Mouse (Mus musculus) lung, postnatal 36 days (tissue): Measurements from ENCODE around the gene Lmo3.
A peak's percentile ranks its signal among the peaks of the same experiment; 100 is the strongest.

Source experiments
- DNase-seq: peaks from one replicate; pipeline ENCODE4 v3.0.0; 2022; ENCODE audit warnings: mixed read lengths

The Lmo3 gene

DNA sequence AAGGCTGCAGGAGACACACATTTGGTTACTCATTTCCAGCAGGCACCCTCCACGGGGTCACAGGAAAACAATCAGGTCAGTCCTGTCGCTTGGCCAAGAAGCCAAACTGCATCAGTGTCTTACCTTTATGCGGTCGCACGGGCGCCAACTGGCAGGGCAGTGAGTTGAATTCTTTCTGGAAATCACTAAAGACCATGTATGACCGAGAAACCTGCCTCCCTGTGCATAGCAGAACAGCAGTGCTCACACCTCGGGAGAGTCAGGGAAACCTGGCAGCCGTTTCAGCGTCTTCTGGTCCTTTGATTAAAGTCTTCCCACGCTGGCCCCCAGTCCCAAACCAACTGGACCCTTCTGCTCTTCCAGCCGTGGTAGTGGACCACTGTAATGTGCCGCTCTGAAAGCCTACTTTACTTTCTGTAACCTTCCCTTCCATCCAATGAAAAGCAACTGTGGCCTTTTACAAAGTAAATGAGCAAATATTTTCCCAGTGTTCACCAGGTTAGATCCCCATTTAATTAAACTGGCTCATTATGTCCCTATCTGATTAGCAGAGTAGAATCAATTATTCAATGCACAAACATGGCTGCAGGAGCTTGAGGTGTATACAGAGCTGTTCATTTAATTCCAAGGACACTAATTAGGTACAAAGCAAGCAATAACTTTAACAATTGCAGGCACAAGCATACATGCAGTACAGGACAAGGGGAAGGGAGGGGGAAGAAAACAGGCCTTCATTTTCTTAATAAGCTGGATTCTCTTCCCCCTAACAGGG is at the start of gene Lmo3:
Gene Lmo3 (minus strand): TSS at position 235 of the 772 bp plus-strand sequence.
- DNase-seq, result no peak

DNA sequence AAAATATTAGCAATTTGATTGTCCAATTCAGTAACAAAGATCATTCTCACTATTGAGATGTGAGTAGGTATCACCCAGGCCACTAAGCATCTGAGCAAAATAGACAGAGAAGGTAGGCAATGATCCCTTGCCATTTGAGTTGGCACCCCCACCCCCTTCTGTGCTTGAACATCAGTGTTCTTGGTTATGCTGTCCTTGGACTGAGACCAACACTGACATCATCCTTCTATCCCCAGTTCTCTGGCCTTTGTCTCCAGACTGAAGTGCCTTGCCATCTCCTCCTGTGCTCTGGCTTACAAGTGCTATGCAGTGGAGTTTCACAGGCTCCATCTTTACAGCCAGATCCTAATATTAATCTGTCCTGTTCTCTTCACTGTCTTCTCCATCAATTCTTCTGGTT is 39.0 kb upstream of the Lmo3 start:
- DNase-seq, result no peak

DNA sequence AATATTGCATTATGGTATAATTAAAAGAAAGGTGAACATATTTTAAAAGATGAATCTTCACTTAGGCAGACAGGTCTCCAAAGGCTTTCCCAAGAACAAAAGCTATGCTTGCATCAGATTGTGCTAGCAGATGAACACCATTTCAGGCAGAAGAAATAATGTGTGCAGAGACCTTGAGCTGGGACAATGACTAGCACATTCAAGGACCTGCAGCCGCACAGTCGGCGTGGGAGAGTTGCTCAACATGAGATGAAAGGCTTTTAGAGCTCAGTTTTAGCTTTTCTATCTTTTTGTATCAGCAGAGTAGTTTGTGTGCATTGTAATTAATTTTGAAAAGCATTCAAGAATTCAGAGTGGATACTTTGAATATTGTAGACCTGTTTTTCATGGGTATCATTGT is 36.6 kb upstream of the Lmo3 start:
- no peak for DNase-seq

DNA sequence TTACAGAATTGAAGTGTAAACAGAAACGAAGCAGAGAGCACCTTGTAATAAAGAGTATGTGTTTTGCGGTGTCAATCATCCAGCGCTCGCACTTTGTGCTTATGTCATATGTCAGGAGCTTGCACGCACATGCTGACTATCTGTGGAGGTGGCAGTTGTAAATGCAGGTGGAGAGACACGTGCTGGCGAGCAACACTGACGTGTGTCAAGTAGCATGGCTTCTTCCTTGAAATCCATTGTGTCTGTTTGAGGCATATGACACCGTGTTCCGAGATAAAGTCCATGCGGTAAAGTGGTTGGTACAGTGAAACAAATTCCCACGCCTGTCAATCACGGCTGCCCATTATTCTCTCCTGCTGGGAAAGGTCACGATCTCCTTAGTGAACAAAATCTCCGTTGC is 15.2 kb upstream of the Lmo3 start:
- DNase-seq, result no peak

DNA sequence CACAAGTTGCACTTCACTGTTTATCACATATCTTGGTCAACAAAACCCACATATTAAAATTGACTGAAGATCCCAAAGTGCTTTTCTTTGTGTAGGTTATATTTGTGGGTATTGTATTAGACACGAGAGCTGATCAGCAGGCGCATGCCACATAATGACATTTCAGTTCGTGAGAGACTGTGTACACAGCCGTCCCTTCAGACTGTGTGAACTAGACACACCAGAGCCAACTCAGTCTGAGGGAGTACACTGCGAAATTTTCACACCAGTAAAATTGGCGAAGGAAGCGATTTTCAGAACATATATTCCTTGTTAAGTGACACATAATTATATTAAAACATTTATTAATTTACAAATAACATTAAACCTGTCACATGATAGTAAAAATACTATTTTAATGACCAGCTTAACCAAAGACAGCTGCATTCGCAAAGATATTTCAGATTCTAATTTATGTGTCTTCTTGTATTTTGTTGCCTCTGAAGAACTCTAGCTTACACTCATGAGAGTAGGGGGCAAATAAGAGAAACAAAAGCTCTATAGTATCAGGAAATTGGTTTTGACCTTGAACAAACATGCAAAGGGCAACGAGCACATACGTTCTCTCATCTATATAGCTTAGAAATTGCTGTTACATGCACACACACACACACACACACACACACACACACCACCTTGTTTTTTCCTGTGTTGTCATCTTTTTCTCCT is 14.4 kb upstream of the Lmo3 start:
- DNase-seq, result no peak

DNA sequence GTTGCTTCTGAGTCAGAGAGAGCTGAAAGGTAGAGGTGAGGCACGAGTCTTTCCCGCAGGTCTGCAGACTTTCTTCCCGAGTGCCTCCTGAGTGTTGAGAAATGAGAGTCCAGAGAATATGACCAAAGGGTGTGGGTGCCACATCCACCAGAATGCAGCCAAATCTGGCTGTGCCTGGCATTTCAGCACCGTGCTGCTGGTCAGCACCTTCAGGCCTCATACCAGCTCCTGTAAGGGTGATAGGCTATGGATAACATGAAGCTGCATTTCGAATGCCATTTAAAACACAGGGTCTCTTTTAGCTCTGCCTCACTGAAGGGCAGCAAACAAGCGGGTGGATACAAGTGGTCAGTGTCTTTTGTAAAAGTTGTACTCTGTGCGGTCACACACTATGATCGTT is 1.5 kb upstream of the Lmo3 start:
- DNase-seq, result no peak

DNA sequence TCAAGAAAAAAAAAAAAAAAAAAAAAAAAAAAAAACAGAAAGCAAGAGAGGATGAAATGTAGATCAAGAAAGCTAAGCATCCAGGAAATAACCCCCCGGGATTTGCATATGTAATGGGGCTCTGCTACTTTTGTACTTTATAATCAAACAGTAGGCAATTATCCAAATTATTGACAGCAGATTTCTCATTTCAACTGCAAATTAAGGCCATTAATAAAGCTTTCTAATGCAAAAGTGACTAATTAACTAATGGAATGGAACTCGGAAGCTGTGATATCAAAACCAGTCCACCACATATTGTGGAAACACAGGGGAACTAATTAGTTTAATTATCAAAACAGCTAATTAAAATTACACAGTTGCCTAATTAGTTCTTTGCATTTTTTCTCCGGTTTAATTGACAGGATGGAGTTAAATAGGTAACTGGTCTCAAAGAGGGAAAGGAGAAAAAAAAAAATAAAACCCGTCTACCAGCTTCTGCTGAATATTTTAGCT is 785 bp upstream of the Lmo3 start:
- no peak for DNase-seq

DNA sequence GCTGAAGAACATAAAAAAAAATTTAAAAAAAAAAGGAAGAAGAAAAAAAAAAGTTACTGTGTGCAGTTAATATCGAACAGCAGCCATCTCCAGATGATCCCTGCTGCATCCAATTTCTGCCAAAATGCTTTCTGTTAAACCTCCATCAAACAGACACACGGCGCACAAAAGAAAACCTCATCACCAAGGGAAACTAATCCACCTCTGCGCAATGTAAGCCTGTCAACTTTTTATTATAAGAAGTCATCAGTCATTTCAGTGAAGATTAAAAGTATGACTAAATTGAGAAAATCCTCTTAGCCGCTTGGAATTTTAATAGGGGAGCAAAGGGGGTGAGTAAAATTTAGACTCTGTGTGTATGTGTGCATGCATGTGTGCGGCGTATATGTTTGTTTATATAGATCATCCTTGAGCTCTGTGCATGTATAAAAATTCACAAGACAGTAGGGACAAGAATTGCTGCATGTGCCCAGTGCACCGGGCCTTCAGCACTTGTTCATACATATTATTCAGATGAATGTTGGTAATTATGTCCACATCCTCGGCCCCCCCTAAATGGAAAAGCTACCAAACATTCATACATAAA is 1.2 kb downstream of the Lmo3 start:
- DNase-seq, result no peak

DNA sequence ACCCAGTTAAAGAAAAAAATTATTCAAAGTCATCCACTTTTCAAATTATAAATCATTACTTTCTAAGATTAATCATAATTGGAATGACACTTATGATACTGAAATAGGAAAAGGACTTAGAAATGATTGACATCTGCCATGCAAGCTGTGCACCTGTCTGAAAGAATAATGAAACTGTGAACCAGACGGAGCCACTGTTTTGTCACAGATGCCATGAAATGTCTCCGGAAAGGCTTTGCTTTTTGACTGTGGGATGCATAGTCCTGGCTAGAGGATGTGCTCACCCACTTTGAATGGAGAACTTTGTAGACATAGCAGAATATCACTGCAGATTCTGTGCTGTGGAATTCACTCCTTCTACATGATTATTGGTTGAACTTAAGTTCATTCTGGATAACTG is 18.4 kb downstream of the Lmo3 start:
- no peak for DNase-seq

DNA sequence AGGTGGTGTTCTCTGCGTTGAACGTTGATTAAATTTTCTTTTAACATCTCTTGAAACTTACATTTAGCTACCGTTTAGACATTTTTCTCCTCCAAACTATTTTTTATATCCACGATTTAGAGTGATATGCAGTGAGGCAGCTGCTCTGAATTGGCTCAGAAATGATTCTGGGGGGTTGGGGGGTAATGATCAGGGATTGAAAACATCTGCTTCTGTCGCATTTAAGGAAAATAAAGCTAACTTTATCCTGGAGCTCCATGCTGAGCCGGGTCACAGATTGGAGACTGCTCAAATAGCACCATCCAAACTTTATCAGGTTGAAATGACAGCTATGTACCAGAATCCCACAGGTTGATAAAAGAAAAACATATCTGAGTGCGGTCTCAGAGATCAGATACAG is 29.6 kb downstream of the Lmo3 start:
- no peak for DNase-seq

DNA sequence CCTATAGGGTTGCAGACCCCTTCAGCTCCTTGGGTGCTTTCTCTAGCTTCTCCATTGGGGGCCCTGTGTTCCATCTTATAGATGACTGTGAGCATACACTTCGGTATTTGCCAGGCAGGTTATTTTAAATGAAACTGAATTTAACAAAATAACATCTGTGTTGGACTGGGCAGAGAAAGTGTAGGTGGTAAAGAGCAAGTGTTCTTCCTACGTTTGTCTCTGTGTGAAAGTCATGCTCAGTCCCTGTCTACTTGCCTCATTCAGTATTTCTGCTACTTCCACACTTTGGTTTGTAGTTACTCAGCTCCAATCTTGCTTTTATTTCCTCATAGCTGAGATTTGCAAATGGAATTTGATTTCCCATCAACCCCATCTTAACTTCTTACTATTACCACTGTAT is 46.9 kb downstream of the Lmo3 start:
- DNase-seq, result no peak

DNA sequence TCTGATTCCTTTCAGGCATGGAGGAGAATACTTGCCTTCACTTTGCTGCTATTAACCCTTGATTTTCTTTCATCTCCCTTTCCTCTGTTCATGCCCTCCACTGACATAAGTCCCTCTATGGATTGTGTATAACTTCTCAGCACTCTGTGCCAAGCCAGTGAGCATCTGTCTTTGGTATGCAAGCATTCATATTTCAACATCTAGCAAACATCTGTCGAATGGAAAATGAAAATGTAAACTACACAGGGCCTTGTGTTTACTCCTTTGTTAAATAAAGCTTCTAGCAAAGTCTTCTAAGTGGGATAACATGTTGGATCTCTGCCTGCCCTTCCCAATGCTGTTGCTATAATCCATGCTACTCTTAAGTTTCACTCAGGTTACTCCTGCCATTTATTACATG is 75.1 kb downstream of the Lmo3 start:
- DNase-seq, result no peak

DNA sequence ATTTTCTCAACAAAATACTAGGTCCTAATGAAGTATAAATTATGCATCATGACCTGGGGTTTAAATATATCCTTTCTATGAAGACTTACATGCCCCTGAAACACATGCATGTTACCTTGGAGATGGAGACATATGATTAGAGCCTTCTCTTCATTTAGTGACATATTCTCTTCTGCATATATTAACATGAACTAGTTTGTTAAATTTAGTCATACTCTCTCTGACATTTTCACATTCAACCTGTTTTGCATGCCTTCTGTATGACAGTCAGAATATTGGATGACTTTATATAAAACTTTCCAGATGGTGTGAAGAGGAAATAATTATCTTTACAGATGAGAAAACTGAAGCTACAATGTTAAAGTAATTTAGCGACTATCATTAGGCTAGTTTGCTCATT is 77.8 kb downstream of the Lmo3 start:
- no peak for DNase-seq

DNA sequence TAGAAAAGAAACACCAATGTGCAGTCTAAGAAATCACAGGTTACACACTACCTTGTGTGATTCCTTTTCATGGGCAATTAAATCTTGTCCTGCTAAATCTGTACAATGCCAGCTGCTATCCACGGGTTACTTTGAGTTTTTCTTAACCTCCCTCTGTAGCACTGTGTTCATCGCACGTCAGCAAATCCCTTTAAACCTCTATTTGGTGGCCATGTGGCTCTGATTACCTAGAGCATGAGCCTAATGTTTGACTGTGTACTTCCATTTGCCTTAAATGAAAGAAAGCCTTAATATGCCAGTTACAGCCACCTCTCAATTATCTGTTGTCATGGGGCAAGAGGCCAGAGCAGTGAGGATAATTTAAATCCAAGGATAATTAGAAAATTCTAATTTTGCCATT is 98.9 kb downstream of the Lmo3 start:
- no peak for DNase-seq

DNA sequence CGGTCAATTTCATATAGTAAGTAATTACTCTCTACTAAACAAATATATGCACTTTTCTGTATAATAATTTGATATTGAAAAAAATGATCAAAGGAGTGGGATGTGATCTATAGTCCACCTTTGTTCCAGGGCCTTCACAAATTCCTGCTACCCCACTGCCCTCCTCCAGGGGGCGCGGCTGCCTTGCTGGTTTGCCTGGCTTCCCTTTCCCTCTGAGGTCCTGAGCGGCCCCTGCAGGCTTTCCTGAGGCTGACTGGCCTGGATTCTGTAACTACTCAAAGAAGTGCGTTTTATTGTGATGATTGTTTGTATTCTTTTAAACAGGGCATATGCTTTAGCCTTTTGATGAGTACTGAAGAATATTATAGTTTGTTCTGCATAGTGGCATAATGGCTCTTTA is 104.2 kb downstream of the Lmo3 start:
- peak; percentile 63 for DNase-seq

DNA sequence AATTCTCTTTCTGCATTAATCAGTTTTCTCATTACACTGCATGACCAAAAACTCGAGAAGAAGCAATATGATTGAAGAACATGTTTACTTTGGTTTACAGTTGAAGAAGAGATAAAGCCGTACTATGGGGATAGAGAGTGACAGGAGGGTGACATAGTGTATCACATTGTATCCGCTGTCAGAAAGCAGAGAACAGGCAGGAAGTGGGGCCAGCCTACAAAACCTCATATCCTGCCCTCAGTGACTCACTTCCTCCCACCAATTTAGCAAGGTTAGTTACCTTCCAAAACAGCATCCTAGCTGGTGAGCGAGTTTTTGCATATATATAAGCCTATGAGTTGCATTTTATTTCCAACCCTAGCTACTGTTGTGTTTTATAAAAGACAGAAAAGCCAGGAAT is 112.6 kb downstream of the Lmo3 start:
- no peak for DNase-seq

DNA sequence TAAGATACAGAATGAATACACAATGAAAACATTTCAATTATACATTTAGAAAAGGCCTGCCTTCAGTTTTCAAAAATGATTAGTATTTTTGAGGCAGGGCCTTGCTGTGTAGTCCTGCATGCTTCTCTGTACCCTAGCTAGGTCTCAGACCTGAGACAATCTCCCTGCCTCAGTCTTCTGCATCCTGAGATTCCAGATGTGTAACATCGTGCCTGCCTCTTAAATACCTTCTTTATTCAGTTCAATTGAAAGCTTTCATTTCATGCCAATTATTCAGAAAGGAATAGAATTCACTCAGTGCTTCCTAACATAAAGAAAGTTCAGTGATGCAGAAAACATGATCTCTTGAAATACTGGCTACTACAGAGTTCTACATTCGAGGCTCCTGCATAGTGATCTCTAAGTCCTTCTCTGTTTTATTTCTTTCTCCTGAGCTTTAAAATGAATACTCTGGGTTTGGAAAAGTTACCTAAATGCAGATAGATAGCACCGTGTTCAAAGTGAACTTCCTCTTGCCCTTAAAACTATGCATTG is 137.2 kb downstream of the Lmo3 start:
- no peak for DNase-seq

DNA sequence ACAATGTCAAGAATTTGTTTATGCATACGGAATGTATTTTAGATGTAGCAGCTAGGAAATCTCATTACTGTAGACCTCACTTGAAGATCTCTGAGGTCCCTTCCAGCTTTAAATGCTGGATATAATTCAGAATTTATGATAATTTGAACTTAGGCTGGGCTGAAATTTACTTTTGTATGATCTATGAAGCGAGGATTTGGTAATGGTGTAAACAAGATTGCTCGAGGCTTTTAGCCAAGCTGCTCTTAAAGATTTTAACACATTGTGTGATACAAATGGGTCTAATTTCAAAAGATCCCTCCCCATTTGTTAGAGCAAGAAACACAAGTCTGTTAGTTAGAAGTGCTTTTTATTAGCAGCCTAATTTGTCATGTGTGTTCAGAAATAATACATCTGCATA is 144.4 kb downstream of the Lmo3 start:
- DNase-seq, result no peak

DNA sequence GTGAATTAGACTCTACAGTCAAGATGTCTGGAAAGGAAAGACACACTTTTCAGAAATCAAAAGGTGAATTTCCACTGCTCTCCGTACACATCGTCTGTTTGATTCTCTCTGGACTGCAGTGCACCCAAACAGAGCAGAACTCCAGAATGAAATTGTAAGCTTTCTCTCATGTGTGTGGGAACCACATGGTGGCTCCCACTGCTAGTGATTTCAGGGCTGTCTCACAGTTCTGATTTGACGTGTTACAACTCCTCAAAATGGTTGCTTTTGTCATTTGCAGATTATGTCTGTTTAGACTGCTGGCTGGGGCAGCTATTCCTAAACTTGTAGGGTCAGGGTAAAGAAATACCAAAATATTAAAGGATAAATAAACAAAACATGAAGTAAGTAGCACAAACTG is 145.0 kb downstream of the Lmo3 start:
- no peak for DNase-seq

DNA sequence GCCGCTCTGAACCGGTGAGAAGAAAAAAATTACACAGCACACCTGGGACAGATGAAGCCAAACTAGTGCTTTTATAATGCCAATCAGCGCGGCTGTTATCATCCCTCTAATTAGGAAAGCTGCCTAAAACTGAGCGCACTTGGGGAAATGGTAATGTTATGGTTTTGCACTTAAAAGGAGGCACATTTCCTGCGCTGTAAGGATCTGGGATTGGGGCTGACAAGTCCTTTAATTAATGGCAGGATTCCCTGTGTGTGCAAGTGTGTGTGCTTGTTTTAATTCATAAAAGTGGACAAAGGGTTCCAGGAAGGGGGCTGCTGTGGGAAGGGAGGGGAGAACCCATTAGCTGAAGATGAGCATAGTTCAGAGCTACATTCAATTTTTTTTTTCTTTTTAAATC is 154.4 kb downstream of the Lmo3 start:
- DNase-seq, result no peak

DNA sequence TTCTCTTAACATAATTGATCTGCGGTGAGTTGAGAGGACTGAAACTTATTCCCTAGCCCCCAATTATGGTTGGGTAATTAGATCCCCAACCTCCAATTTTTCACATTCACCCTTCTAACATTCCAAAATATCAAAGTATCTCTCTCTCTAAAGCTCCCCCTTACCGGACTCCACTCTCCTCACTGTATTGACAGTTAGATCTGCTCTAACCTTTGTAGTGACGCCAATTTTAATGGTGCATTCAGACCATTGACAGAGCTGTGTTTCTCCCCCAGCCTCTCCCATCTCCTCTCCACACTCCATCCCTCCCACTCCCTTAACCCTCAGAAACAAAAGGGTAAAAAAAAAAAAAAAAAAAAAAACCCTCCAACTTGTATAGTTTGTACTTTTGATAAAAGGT is 154.9 kb downstream of the Lmo3 start:
- no peak for DNase-seq

DNA sequence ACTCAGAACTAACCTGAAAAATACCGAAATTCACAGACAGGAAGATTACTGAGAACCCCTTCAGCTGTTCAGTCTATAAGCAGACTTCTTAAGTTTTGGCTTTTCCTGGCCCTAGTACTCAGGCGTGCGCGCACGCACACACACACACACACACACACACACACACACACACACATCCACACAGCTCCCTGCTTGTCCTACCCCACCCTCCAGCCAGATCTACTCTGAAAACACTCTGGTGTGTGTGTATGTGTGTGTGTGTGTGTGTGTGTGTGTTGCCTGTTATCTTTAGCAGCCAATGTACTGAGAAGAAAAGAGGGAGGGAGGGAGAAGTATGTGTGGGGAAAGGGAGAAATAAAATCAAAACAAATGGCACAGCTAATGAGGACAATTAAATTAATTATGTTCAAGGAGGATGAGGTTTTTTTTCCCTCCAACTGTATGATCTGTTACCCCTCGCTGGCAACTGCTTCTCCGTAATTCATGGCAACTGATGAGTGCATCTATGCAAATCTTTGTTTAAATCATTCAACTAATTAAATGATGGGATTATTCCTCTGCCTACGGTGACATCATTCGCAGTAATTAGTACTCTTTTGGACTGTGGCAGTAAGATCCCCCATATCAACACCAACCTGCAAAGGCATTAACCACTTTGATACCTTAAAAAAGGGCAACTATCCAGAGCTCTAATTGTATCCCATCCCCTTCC is 157.1 kb downstream of the Lmo3 start:
- no peak for DNase-seq

DNA sequence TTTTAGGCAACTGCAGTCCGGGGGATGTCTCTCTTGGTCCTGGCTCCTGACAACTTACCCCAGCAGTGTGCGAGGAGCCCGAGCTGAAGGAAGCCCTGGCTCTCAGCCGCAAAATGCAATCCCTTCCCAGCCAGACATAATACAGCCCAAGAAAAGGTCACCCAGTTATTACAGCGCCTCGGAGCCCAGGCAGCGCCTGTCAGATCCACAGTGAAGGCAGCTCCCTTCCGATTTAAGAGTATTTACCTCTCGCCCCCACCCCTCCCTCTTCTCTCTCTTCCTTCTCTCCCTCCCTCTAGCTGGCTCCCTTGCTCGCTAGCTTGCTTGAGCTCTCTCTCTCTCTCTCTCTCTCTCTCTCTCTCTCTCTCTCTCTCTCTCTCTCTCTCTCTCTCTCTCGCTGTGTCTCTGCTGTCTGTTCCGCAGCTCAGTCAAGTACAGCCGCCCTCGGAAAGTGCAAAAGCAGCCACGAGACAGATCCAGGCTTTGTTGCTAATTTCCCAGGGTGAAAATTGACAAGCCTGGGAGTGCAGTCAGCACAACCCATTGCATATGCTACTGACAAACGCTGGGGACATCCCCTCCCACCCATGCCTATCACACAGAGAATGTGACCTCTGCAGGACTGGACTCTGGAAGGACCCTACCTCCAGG is 159.0 kb downstream of the Lmo3 start:
- DNase-seq, result no peak
